Mouse (Mus musculus) lung, postnatal 0 days (tissue): ENCODE measurements around the gene Dbnl. TPM values are rescaled to one million over a fixed set of nuclear protein-coding genes. Genes with fewer than 3 reads are reported as not detected.

Experiments used
- ATAC-seq: fragments of 200-750 bp; cut with Nextera tagmentation; 2 replicates; pipeline ENCODE4 v1.8.0; 2017; ENCODE audit warnings: moderate library complexity
- DNase-seq: peaks from one replicate; pipeline ENCODE4 v3.0.0-alpha.2; 2016; ENCODE audit warnings: low spot score
- H3K27ac ChIP-seq: fragments of 300-500 bp; sonication (generic); 2 replicates; pipeline ENCODE4 v1.5.1; 2014; ENCODE audit warnings: antibody characterized with exemption, mild to moderate bottlenecking, low read length, mixed read lengths
- H3K27me3 ChIP-seq: fragments of 300-500 bp; sonication (generic); replicated peaks from 2 replicates; pipeline ENCODE4 v1.6.1; 2014; ENCODE audit warnings: low read length, mixed read lengths; ENCODE audit not compliant: insufficient read depth
- H3K36me3 ChIP-seq: fragments of 300-500 bp; sonication (generic); 2 replicates; pipeline ENCODE4 v1.6.1; 2014; ENCODE audit warnings: low read length, mixed read lengths; ENCODE audit not compliant: insufficient read depth
- H3K4me1 ChIP-seq: fragments of 300-500 bp; sonication (generic); 2 replicates; pipeline ENCODE4 v1.6.1; 2014; ENCODE audit warnings: antibody characterized with exemption, low read depth, low read length, mixed read lengths; ENCODE audit not compliant: insufficient read depth
- H3K4me2 ChIP-seq: fragments of 300-500 bp; sonication (generic); replicated peaks from 2 replicates; pipeline ENCODE4 v1.6.1; 2014; ENCODE audit warnings: low read depth, mild to moderate bottlenecking, low read length, moderate library complexity, mixed read lengths
- H3K4me3 ChIP-seq: fragments of 300-500 bp; sonication (generic); 2 replicates; pipeline ENCODE4 v1.5.1; 2014; ENCODE audit warnings: low read depth, low read length
- H3K9ac ChIP-seq: fragments of 300-500 bp; sonication (generic); replicated peaks from 2 replicates; pipeline ENCODE4 v1.6.1; 2014; ENCODE audit warnings: low read depth, mild to moderate bottlenecking
- H3K9me3 ChIP-seq: fragments of 300-500 bp; sonication (generic); 2 replicates; pipeline ENCODE4 v1.6.1; 2016; ENCODE audit warnings: low read length, mixed read lengths
- CTCF ChIP-seq: IDR thresholded peaks from 2 replicates; pipeline ENCODE4 v1.5.1; 2016; ENCODE audit warnings: antibody characterized with exemption, mild to moderate bottlenecking
- EP300 ChIP-seq: IDR thresholded peaks from 2 replicates; pipeline ENCODE4 v1.6.1; 2016; ENCODE audit warnings: antibody characterized with exemption, mild to moderate bottlenecking, control low read depth
- WGBS: fragments of 180-500 bp; shearing (Covaris S2); extraction: QIAGEN DNeasy Blood & Tissue Kit; methylation state at CpG from one replicate; pipeline ENCODE4 v1.1.7; 2014; 5-methylcytosine and 5-hydroxymethylcytosine counted together
- polyA plus RNA-seq: library from polyadenylated mRNA; unstranded; fragments of >200 nt; fragmentation: Nextera tagmentation; extraction: Ambion mirVana; gene quantifications from 2 replicates; pipeline ENCODE4 v1.2.1, GENCODE M21; 2015

Gene Dbnl
- polyA plus RNA-seq, 1 experiment from 2014 or later, result 98.0 TPM

DNA sequence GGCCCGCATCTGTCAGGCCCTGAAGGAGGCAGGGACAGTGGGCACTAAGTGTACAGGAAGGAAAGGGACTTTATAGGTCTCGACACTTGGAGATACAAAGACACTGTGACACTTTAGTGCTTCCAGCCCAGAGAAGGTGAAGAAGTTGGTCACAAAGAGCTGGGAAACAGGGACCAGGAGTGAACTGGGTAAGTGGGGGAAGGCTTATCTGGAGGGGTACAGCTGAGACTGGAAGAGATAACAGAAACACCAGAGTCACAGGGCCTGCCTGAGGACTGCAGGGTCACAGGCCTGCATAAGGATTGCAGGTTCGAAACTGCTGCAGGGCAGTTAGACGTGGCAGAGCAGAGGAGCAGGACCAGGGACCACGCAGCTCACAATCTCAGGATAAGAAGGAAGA, 39.6 kb downstream of the Dbnl start:
- 83% methylated on average over 5 of the region's 5 CpGs for WGBS
- DNase-seq, result no peak

DNA sequence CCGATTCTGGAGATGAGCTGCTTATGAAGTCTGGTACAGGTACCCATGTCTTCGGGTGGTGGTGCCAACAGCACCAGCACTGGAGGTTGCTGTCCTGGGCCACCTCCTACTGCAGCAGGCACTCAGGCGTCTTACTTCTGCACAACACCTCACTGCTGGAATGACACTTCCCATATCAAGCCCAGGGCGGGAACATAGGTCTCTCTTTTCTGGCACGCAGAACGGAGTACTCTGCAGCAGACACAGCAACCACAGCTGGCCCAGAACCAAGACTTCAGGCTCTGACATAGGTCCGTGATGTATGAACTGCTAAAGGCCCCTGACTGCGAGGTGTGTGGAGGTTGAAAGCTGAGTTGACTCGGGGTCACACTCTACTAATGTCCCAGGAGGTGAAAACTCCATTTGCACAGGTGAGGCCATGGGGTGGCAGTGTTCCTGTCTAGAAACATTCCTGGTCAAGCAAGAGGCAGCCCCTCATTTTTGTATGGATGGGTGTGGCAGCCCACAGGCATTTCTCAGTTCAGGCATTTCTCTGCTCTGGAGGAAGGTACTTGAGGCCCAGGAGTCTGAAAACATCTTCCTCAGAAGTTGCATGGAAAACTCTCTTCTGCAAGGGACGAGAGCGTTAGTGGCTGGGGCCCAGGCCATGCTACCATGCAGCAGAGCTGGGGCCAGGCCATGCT, 40.4 kb downstream of the Dbnl start:
- H3K36me3 ChIP-seq, result peaks cover 17% of the 10 kb centered on the region
- peak; percentile 86 for ATAC-seq
- WGBS, result 64% methylated on average over 11 of the region's 11 CpGs

More for the DNA sequence above, 39.6 kb downstream of the Dbnl start:
- Histone ChIP-seq H3K27me3 (no peaks in the 10 kb centered on the region), H3K4me1 (no peaks in the 10 kb centered on the region), H3K4me2 (no peak overlapping the region), H3K9me3 (no peaks in the 10 kb centered on the region), H3K27ac (peak overlapping the region; percentile 43), H3K36me3 (peaks cover 15% of the 10 kb centered on the region), H3K4me3 (no peak overlapping the region), H3K9ac (no peak overlapping the region)
- no peak for TF ChIP-seq EP300
- TF ChIP-seq CTCF, result no peak
- no peak for ATAC-seq

DNA sequence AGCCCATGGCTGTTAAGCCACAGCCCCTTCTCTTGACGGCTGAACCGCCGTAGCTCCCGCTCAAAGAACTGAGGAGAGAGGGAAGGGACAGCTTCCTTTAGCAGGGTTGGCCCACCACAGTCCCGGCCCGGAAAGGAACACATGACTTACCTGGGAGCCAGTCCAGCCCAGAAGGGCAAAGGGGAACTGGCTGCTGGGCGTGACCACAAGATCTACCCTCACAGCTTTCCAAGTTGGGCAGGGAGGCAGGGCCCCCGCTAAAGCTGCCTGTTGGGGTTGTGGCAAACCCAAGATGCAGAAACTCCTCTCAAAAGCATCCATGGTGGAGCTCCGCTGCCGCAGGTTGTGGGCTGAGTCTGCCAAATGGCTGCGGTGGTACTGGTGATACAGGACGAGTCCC, 41.0 kb downstream of the Dbnl start:
- DNase-seq, result no peak
- H3K27me3 ChIP-seq, result no peaks in the 10 kb centered on the region
- peaks cover 22% of the 10 kb centered on the region for H3K36me3 ChIP-seq
- ATAC-seq, result no peak
- no peaks in the 10 kb centered on the region for H3K4me1 ChIP-seq
- TF ChIP-seq EP300 (no peak), CTCF (no peak)
- H3K4me2 ChIP-seq, result no peak overlapping the region
- peak overlapping the region; percentile 76 for H3K27ac ChIP-seq
- no peaks in the 10 kb centered on the region for H3K9me3 ChIP-seq
- 86% methylated on average over 12 of the region's 12 CpGs for WGBS
- H3K9ac ChIP-seq, result no peak overlapping the region
- H3K4me3 ChIP-seq, result no peak overlapping the region

More for the DNA sequence above, 40.4 kb downstream of the Dbnl start:
- Histone ChIP-seq H3K27me3 (no peaks in the 10 kb centered on the region), H3K4me2 (no peak overlapping the region), H3K27ac (peak overlapping the region; percentile 76), H3K4me3 (no peak overlapping the region), H3K9ac (no peak overlapping the region), H3K9me3 (no peaks in the 10 kb centered on the region), H3K4me1 (no peaks in the 10 kb centered on the region)
- TF ChIP-seq CTCF (peak; percentile 39), EP300 (no peak)
- DNase-seq, result peak; percentile 49

DNA sequence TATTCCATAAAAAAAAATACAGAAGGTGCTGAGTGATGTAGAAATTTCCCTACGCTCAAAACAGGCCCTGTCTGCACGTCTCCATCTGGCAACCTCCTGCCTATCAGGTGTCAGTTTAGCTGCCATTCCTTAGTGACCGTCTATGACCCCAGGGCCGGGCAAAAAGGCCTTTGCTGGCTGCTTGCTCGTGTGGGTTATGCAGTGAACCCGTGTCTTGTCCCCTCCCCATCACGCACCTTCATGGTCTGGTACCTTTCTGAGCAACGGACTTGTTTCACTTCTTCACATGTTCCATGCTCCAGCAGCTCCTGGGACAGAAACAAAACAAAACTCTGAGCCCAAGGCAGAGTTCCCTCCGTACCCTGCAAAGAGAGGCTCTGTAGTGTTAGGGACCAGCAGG, 46.2 kb downstream of the Dbnl start:
- Histone ChIP-seq H3K27ac (peak overlapping the region; percentile 47; the same call in 1 of the 2 replicates), H3K9me3 (no peaks in the 10 kb centered on the region), H3K4me3 (no peak overlapping the region), H3K27me3 (no peaks in the 10 kb centered on the region), H3K36me3 (peaks cover 17% of the 10 kb centered on the region; the same call in 1 of the 2 replicates), H3K4me2 (no peak overlapping the region), H3K9ac (no peak overlapping the region), H3K4me1 (peaks cover 4% of the 10 kb centered on the region; the same call in 1 of the 2 replicates)
- DNase-seq, result no peak
- WGBS, result 87% methylated on average over 9 of the region's 9 CpGs
- no peak for ATAC-seq
- TF ChIP-seq CTCF (no peak), EP300 (no peak)

DNA sequence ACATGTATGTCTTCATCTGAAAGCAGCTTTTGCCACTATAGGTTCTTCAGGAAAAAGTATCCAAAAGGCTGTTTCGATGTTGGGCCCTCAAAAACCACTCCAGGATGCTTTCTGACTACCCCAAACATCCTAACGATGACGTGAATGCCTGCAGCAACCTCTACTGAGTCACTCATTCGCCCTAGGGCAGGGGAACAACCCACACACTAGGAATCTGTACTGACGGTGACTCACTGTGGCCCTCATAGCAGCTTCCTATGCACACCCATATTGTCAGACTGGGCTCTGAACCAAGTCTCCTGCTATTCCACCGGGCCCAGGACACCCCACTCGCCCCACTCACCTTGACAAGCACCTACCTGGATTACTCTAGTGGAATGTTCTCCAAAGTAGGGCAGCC, 46.8 kb downstream of the Dbnl start:
- Histone ChIP-seq H3K4me3 (no peak overlapping the region), H3K27ac (0 out of 2 replicates have a peak overlapping the region, but pooled peaks have one; percentile 60), H3K4me1 (peaks cover 4% of the 10 kb centered on the region; the same call in 1 of the 2 replicates), H3K27me3 (no peaks in the 10 kb centered on the region), H3K9me3 (no peaks in the 10 kb centered on the region), H3K36me3 (peaks cover 17% of the 10 kb centered on the region; the same call in 1 of the 2 replicates), H3K4me2 (no peak overlapping the region), H3K9ac (no peak overlapping the region)
- peak; percentile 71 for DNase-seq
- peak; percentile 75 for ATAC-seq
- no peak for TF ChIP-seq CTCF
- TF ChIP-seq EP300, result peak; percentile 54
- 70% methylated on average over 7 of the region's 7 CpGs for WGBS

DNA sequence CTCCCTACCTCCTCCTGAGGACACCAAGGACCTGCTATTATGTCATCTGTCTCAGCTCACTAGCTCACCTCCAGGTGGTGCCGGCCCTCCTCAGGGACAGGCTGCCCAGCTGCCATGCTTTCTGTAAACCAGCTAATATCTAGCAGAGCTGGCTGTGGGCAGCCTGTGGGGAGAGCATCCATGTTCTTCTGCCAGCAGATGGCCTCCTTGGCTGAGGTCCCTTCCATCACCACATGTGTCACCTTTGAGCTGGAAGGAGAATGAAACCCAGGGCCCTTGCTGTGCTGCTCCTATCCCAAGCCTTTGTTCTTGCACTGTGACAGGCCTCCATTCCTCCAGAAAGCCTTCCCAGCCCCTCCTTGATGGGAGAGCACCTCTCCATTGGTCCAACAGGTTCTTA, 47.8 kb downstream of the Dbnl start:
- H3K9me3 ChIP-seq, result no peaks in the 10 kb centered on the region
- no peak for TF ChIP-seq EP300
- TF ChIP-seq CTCF, result peak; percentile 51
- no peak for ATAC-seq
- no peak overlapping the region for H3K9ac ChIP-seq
- peaks cover 4% of the 10 kb centered on the region; the same call in 1 of the 2 replicates for H3K4me1 ChIP-seq
- H3K4me2 ChIP-seq, result no peak overlapping the region
- H3K4me3 ChIP-seq, result no peak overlapping the region
- H3K27ac ChIP-seq, result 0 out of 2 replicates have a peak overlapping the region, but pooled peaks have one; percentile 60
- H3K27me3 ChIP-seq, result no peaks in the 10 kb centered on the region
- H3K36me3 ChIP-seq, result peaks cover 11% of the 10 kb centered on the region; the same call in 1 of the 2 replicates
- no peak for DNase-seq
- 60% methylated on average over 1 of the region's 1 CpGs for WGBS
